Mouse (Mus musculus): ENCODE measurements at regions not wholly inside any gene's neighbourhood (a gene's known extent, or its start where the extent isn't known, plus 50 kb on each side); places are given as distances from the start of the nearest gene placed in this dataset.

DNA sequence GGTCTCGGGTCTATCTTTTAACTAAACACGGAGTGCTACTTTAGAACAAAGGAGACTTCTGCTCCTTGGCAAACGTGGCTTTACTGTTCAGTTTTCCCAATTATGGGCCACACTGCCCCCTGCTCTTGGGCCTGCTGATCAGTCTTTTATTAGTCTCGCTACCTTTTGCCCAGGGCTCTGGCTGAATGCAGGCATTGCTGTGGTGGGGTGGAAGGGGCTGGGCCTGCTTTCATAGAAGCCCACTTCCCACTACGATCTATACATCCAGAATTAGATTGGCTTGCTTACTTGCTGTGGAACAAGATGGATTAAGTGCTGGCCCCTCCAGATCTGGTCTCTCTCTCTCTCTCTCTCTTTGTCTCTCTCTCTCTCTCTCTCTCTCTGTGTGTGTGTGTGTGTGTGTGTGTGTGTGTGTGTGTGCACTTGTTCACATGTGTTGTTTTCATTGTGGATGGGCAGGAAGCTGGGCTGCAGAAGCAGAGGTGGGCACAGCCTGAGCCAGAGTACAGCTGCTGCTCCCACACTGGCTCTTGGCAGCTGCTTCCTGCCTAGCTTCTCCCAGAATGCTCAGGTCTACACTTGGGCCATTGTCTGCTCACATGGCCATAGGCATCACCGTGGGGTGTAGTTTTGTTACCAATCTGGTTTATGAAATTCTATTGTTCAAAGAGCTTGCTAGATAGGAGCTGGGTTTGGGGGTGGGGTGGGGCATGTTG lies 241.8 kb upstream of the Gm10131 start:
- ATAC-seq (ENCODE audit: insufficient number of reproducible peaks, low FRiP score) = no peak
- 0 out of 2 replicates have a peak, but pooled peaks cover under 1% of the 10 kb centered on the region for H3K27me3 ChIP-seq (replicated peaks)
- no peaks in the 10 kb centered on the region for H3K4me1 ChIP-seq (replicated peaks)
- H3K4me3 ChIP-seq = no peak overlapping the region
- no peak overlapping the region for H3K4me2 ChIP-seq
- no peaks in the 10 kb centered on the region; the same call in 1 of the 2 replicates for H3K36me3 ChIP-seq
- H3K9ac ChIP-seq = no peak overlapping the region
- H3K27ac ChIP-seq (ENCODE audit: poor library complexity, severe bottlenecking) = no peak overlapping the region
- 0 out of 2 replicates have a peak, but pooled peaks cover 3% of the 10 kb centered on the region for H3K9me3 ChIP-seq (replicated peaks)
- 65% methylated on average over 6 of the region's 6 CpGs for WGBS

GRCm38 (mm10) chr8:34334851-34335250 lies 223.3 kb upstream of the Gm10131 start:
- Histone ChIP-seq H3K9ac (no peak overlapping the region), H3K4me2 (no peak overlapping the region), H3K4me1 (replicated peaks) (no peaks in the 10 kb centered on the region), H3K4me3 (no peak overlapping the region), H3K27me3 (replicated peaks) (no peaks in the 10 kb centered on the region), H3K27ac (ENCODE audit: poor library complexity, severe bottlenecking) (no peak overlapping the region), H3K9me3 (replicated peaks) (no peaks in the 10 kb centered on the region), H3K36me3 (no peaks in the 10 kb centered on the region)
- 77% methylated on average over 4 of the region's 4 CpGs for WGBS
- ATAC-seq (ENCODE audit: insufficient number of reproducible peaks, low FRiP score) = no peak

GRCm38 (mm10) chr8:34331673-34332072 lies 220.1 kb upstream of the Gm10131 start:
- no peaks in the 10 kb centered on the region for H3K9me3 ChIP-seq (replicated peaks)
- no peak overlapping the region for H3K9ac ChIP-seq
- 32% methylated on average over 5 of the region's 5 CpGs for WGBS
- H3K4me2 ChIP-seq = no peak overlapping the region
- H3K4me3 ChIP-seq = no peak overlapping the region
- no peak for ATAC-seq (ENCODE audit: insufficient number of reproducible peaks, low FRiP score)
- H3K36me3 ChIP-seq = no peaks in the 10 kb centered on the region
- no peak overlapping the region for H3K27ac ChIP-seq (ENCODE audit: poor library complexity, severe bottlenecking)
- H3K4me1 ChIP-seq (replicated peaks) = peaks cover under 1% of the 10 kb centered on the region; the same call in 1 of the 2 replicates
- peaks cover 12% of the 10 kb centered on the region for H3K27me3 ChIP-seq (replicated peaks)

DNA sequence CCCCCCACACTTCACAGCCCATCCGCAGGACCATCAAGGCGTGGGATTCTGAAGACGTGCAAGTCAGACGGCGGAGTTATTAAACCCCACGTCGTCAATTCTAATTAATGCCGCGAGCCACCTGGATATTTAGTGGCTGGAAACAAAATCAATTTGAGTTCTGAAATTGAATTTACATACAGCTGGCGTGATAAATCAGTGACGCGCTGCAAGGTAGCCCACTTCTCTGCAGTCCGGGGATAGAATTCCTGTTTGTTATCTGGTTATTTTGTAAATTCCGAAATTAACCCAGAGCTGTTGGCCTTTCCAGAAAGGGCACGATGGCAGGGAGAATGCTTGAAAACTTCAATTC lies 215.1 kb upstream of the Gm10131 start:
- peak overlapping the region; percentile 59; the same call in 1 of the 2 replicates for H3K9ac ChIP-seq
- ATAC-seq (ENCODE audit: insufficient number of reproducible peaks, low FRiP score) = no peak
- no peaks in the 10 kb centered on the region for H3K36me3 ChIP-seq
- H3K4me1 ChIP-seq (replicated peaks) = peaks cover 12% of the 10 kb centered on the region
- 11% methylated on average over 15 of the region's 15 CpGs for WGBS
- peaks cover 30% of the 10 kb centered on the region for H3K27me3 ChIP-seq (replicated peaks)
- no peak overlapping the region for H3K27ac ChIP-seq (ENCODE audit: poor library complexity, severe bottlenecking)
- peak overlapping the region; percentile 83 for H3K4me2 ChIP-seq
- H3K4me3 ChIP-seq = peak overlapping the region; percentile 41
- H3K9me3 ChIP-seq (replicated peaks) = no peaks in the 10 kb centered on the region

DNA sequence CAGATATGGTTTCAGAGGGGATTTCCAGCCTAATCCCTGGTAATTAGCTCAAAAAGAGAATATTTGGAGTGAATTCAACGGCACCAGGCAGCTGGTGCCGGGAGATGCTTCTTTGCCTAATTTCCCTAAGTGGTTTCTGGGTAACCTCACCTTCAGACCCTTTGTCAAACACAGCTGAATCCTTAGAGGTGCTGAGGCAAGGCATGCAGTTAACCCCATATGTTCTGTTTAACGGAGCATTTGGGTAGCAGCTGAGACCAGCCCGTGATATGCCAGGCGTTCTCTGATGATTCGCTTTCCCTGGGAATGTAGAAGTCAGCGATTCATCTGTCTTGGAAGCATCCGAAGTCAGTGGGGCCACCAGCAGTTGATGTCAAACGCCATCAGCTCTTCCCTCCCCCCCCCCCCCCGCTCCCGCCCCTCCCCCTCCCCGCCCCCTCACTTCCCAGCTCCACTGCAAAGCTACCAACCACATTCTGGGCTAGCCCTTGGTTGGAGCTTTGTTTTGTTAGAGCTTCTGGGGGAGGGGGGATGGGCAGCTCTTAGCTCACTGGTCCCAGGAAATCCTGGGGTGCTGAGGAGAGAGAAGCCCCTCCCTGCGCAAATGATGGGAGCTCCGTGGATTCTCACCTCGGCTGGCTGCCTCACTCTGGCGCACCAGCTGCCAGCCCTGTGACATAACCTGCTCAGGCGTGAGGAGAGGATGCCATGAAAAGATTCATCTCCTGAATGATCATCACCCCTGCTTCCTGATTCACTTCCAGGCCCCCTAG lies 214.5 kb upstream of the Gm10131 start:
- Histone ChIP-seq H3K36me3 (no peaks in the 10 kb centered on the region), H3K4me3 (peak overlapping the region; percentile 41), H3K27me3 (replicated peaks) (peaks cover 30% of the 10 kb centered on the region), H3K4me2 (peak overlapping the region; percentile 83), H3K27ac (ENCODE audit: poor library complexity, severe bottlenecking) (no peak overlapping the region), H3K9ac (peak overlapping the region; percentile 59; the same call in 1 of the 2 replicates), H3K9me3 (replicated peaks) (no peaks in the 10 kb centered on the region), H3K4me1 (replicated peaks) (peaks cover 12% of the 10 kb centered on the region)
- 3% methylated on average over 14 of the region's 17 CpGs for WGBS
- ATAC-seq (ENCODE audit: insufficient number of reproducible peaks, low FRiP score) = no peak

DNA sequence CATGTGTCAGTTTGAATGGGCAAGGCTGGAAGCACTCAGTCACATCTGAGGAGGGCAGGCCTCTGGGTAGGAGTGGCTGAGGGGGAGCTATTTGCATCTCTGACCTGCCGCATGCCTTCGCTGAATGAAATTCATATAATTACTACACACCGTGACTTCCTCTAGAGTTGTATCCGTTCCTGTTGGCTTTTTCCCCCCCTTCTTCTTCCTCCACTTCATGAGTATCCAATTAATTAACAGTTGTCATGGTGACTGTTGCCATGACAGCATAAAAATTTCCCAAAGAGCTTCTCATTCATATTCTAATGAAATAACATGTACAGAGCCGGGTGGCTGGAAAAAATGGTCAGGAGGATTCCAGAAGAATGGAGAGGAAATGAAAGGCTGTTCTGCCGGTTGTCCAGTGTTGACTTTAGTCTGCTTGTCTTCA lies 208.6 kb upstream of the Gm10131 start:
- 74% methylated on average over 6 of the region's 6 CpGs for WGBS
- Histone ChIP-seq H3K27ac (ENCODE audit: poor library complexity, severe bottlenecking) (no peak overlapping the region), H3K4me3 (no peak overlapping the region), H3K9ac (no peak overlapping the region), H3K36me3 (no peaks in the 10 kb centered on the region), H3K27me3 (replicated peaks) (peaks cover 8% of the 10 kb centered on the region; the same call in 1 of the 2 replicates), H3K9me3 (replicated peaks) (no peaks in the 10 kb centered on the region), H3K4me2 (no peak overlapping the region), H3K4me1 (replicated peaks) (no peaks in the 10 kb centered on the region)
- ATAC-seq (ENCODE audit: insufficient number of reproducible peaks, low FRiP score) = no peak

GRCm38 (mm10) chr8:34319719-34320118 lies 208.2 kb upstream of the Gm10131 start:
- Histone ChIP-seq H3K27me3 (replicated peaks) (0 out of 2 replicates have a peak, but pooled peaks cover 4% of the 10 kb centered on the region), H3K4me3 (no peak overlapping the region), H3K27ac (ENCODE audit: poor library complexity, severe bottlenecking) (no peak overlapping the region), H3K9me3 (replicated peaks) (no peaks in the 10 kb centered on the region), H3K9ac (no peak overlapping the region), H3K4me1 (replicated peaks) (no peaks in the 10 kb centered on the region), H3K36me3 (no peaks in the 10 kb centered on the region), H3K4me2 (no peak overlapping the region)
- 90% methylated on average over 5 of the region's 5 CpGs for WGBS
- ATAC-seq (ENCODE audit: insufficient number of reproducible peaks, low FRiP score) = no peak

- H3K4me3 ChIP-seq = no peak overlapping the region
These were observed 203.7 kb upstream of the Gm10131 start for GRCm38 (mm10) chr8:34315233-34315632.

GRCm38 (mm10) chr8:34305542-34306485 lies 194.3 kb upstream of the Gm10131 start:
- 47% methylated on average over 7 of the region's 7 CpGs for WGBS
- H3K36me3 ChIP-seq = no peaks in the 10 kb centered on the region
- no peak overlapping the region for H3K4me3 ChIP-seq
- H3K9me3 ChIP-seq (replicated peaks) = no peaks in the 10 kb centered on the region
- no peaks in the 10 kb centered on the region for H3K27me3 ChIP-seq (replicated peaks)
- H3K9ac ChIP-seq = no peak overlapping the region
- peaks cover 7% of the 10 kb centered on the region for H3K4me1 ChIP-seq (replicated peaks)
- no peak overlapping the region for H3K4me2 ChIP-seq
- no peak overlapping the region for H3K27ac ChIP-seq (ENCODE audit: poor library complexity, severe bottlenecking)
- no peak for ATAC-seq (ENCODE audit: insufficient number of reproducible peaks, low FRiP score)

More at GRCm38 (mm10) chr8:34315233-34315632, 203.7 kb upstream of the Gm10131 start:
- Histone ChIP-seq H3K4me2 (no peak overlapping the region), H3K4me1 (replicated peaks) (no peaks in the 10 kb centered on the region), H3K9me3 (replicated peaks) (0 out of 2 replicates have a peak, but pooled peaks cover 3% of the 10 kb centered on the region), H3K9ac (no peak overlapping the region), H3K36me3 (no peaks in the 10 kb centered on the region), H3K27me3 (replicated peaks) (no peaks in the 10 kb centered on the region), H3K27ac (ENCODE audit: poor library complexity, severe bottlenecking) (no peak overlapping the region)
- no peak for ATAC-seq (ENCODE audit: insufficient number of reproducible peaks, low FRiP score)

- ATAC-seq (ENCODE audit: insufficient number of reproducible peaks, low FRiP score) = no peak
- Histone ChIP-seq H3K9me3 (replicated peaks) (no peaks in the 10 kb centered on the region), H3K4me3 (no peak overlapping the region), H3K4me2 (no peak overlapping the region), H3K36me3 (no peaks in the 10 kb centered on the region), H3K9ac (no peak overlapping the region), H3K4me1 (replicated peaks) (peaks cover 15% of the 10 kb centered on the region), H3K27me3 (replicated peaks) (no peaks in the 10 kb centered on the region), H3K27ac (ENCODE audit: poor library complexity, severe bottlenecking) (no peak overlapping the region)
- 88% methylated on average over 11 of the region's 11 CpGs for WGBS
These were observed 192.3 kb upstream of the Gm10131 start for GRCm38 (mm10) chr8:34303815-34304214.

All from heart, embryonic 12.5 days (tissue).